Mouse (Mus musculus) testis, adult 2 months (tissue): ENCODE results near the gene Cdk5rap3. TPM values are rescaled to one million over a fixed set of nuclear protein-coding genes. Genes with fewer than 3 reads are reported as not detected.
A peak's percentile ranks its signal among the peaks of the same experiment; 100 is the strongest.

ENCODE experiments used
- H3K27ac ChIP-seq: fragments of 200-500 bp; 2 replicates; pipeline ENCODE4 v1.5.1; 2012; ENCODE audit warnings: low read depth, low read length; ENCODE audit not compliant: control insufficient read depth, insufficient read depth
- H3K27me3 ChIP-seq: fragments of 200-500 bp; 2 replicates; pipeline ENCODE4 v1.6.1; 2012; ENCODE audit warnings: mild to moderate bottlenecking, low read length, moderate library complexity; ENCODE audit not compliant: control insufficient read depth, insufficient read depth
- H3K36me3 ChIP-seq: fragments of 200-500 bp; 2 replicates; pipeline ENCODE4 v1.6.1; 2012; ENCODE audit warnings: mild to moderate bottlenecking, low read length; ENCODE audit not compliant: control insufficient read depth, insufficient read depth
- H3K4me1 ChIP-seq: fragments of 200-500 bp; 2 replicates; pipeline ENCODE4 v1.6.1; 2012; ENCODE audit warnings: low read length; ENCODE audit not compliant: control insufficient read depth, insufficient read depth
- H3K4me3 ChIP-seq: fragments of 200-500 bp; 2 replicates; pipeline ENCODE4 v1.5.1; 2012; ENCODE audit warnings: low read depth, mild to moderate bottlenecking, low read length, moderate library complexity, mixed read lengths; ENCODE audit not compliant: control insufficient read depth
- CTCF ChIP-seq: fragments of 200-500 bp; IDR thresholded peaks from 2 replicates; pipeline ENCODE4 v1.5.1; 2012; ENCODE audit warnings: low read depth, mild to moderate bottlenecking, inconsistent platforms, low read length, moderate library complexity; ENCODE audit not compliant: control insufficient read depth, insufficient read depth, insufficient replicate concordance
- POLR2A ChIP-seq: fragments of 200-500 bp; IDR thresholded peaks from 2 replicates; pipeline ENCODE4 v1.6.1; 2012; ENCODE audit warnings: low read depth, mild to moderate bottlenecking, inconsistent platforms, low read length, moderate library complexity; ENCODE audit not compliant: control insufficient read depth
- polyA plus RNA-seq: library from polyadenylated mRNA; depleted of rRNA; stranded (reverse); fragments of >200 nt; gene quantifications from 2 replicates; pipeline ENCODE4 v1.2.3, GENCODE M21; 2012

Gene Cdk5rap3
- polyA plus RNA-seq, 1 experiment, result 75.0 TPM

- Histone ChIP-seq H3K27ac (0 out of 2 replicates have a peak overlapping the region, but pooled peaks have one; percentile 43), H3K36me3 (no peaks in the 10 kb centered on the region), H3K4me3 (no peak overlapping the region), H3K4me1 (peaks cover 18% of the 10 kb centered on the region), H3K27me3 (no peaks in the 10 kb centered on the region)
- TF ChIP-seq POLR2A (peak; percentile 17; the same call in 1 of the 2 replicates), CTCF (no peak)
Observed at GRCm38 (mm10) chr11:96931327-96932062, 15.2 kb upstream of the Cdk5rap3 start.

GRCm38 (mm10) chr11:96929766-96930331 is 13.6 kb upstream of the Cdk5rap3 start:
- TF ChIP-seq POLR2A, result no peak
- TF ChIP-seq CTCF, result no peak
- Histone ChIP-seq H3K36me3 (no peaks in the 10 kb centered on the region), H3K4me3 (no peak overlapping the region), H3K27ac (no peak overlapping the region), H3K27me3 (no peaks in the 10 kb centered on the region), H3K4me1 (peaks cover 9% of the 10 kb centered on the region)

- Histone ChIP-seq H3K4me3 (no peak overlapping the region), H3K36me3 (no peaks in the 10 kb centered on the region), H3K27ac (no peak overlapping the region), H3K27me3 (no peaks in the 10 kb centered on the region), H3K4me1 (peaks cover 3% of the 10 kb centered on the region)
- TF ChIP-seq CTCF (no peak), POLR2A (peak; percentile 47; the same call in 1 of the 2 replicates)
Observed at GRCm38 (mm10) chr11:96929096-96929765, 12.9 kb upstream of the Cdk5rap3 start.

- H3K4me1 ChIP-seq, result no peaks in the 10 kb centered on the region
- H3K36me3 ChIP-seq, result no peaks in the 10 kb centered on the region
- H3K4me3 ChIP-seq, result no peak overlapping the region
- TF ChIP-seq CTCF (no peak), POLR2A (no peak)
- H3K27me3 ChIP-seq, result no peaks in the 10 kb centered on the region
- no peak overlapping the region for H3K27ac ChIP-seq
Observed at GRCm38 (mm10) chr11:96928691-96929090, 12.4 kb upstream of the Cdk5rap3 start.

GRCm38 (mm10) chr11:96928088-96928487 is 11.8 kb upstream of the Cdk5rap3 start, which contains the start of gene Prr15l:
Prr15l (plus strand) TSS chr11:96928104.
- TF ChIP-seq POLR2A (no peak), CTCF (no peak)
- Histone ChIP-seq H3K36me3 (no peaks in the 10 kb centered on the region), H3K27ac (no peak within 1 kb of the TSS), H3K4me1 (no peaks in the 10 kb centered on the region), H3K27me3 (no peaks in the 10 kb centered on the region), H3K4me3 (no peak within 1 kb of the TSS)

- Histone ChIP-seq H3K36me3 (no peaks in the 10 kb centered on the region), H3K27me3 (no peaks in the 10 kb centered on the region), H3K4me1 (no peaks in the 10 kb centered on the region), H3K4me3 (no peak overlapping the region), H3K27ac (no peak overlapping the region)
- TF ChIP-seq POLR2A (no peak), CTCF (no peak)
Observed at GRCm38 (mm10) chr11:96926587-96926986, 10.3 kb upstream of the Cdk5rap3 start.
